Mouse (Mus musculus): Measurements from ENCODE around the gene Prrg3. TPM values are rescaled to one million over a fixed set of nuclear protein-coding genes. Genes with fewer than 3 reads are reported as not detected.

The Prrg3 gene
- 4.1 and 5.5 TPM in 2 replicates for polyA plus RNA-seq (2014; fragmentation: Nextera tagmentation; extraction: Ambion mirVana)

GRCm38 (mm10) chrX:71962073-71963051, at the start of gene Prrg3:
Gene Prrg3 (plus strand): TSS chrX:71962624.
- H3K27me3 ChIP-seq (replicated peaks; ENCODE audit: control insufficient read depth, insufficient read depth, low read length), result peaks cover 30% of the 10 kb centered on the region
- peak within 1 kb of the TSS; percentile 55 for H3K4me2 ChIP-seq
- H3K27ac ChIP-seq (ENCODE audit: low read depth, low read length), result no peak within 1 kb of the TSS
- H3K4me3 ChIP-seq (ENCODE audit: low read depth, low read length), result peak within 1 kb of the TSS; percentile 43
- ATAC-seq (replicated peaks; ENCODE audit: low FRiP score) (peak; percentile 45), DNase-seq (ENCODE audit: low spot score) (peak; percentile 34)
- no peaks in the 10 kb centered on the region for H3K9me3 ChIP-seq (ENCODE audit: control insufficient read depth, low read length)
- H3K4me1 ChIP-seq (replicated peaks; ENCODE audit: control insufficient read depth, insufficient read depth, low read length), result no peaks in the 10 kb centered on the region
- H3K36me3 ChIP-seq (ENCODE audit: control insufficient read depth, insufficient read depth, low read length), result no peaks in the 10 kb centered on the region
- 23% methylated on average over 52 of the region's 72 CpGs for WGBS
- H3K9ac ChIP-seq (ENCODE audit: low read depth, low read length), result 0 out of 2 replicates have a peak within 1 kb of the TSS, but pooled peaks have one; percentile 20

DNA sequence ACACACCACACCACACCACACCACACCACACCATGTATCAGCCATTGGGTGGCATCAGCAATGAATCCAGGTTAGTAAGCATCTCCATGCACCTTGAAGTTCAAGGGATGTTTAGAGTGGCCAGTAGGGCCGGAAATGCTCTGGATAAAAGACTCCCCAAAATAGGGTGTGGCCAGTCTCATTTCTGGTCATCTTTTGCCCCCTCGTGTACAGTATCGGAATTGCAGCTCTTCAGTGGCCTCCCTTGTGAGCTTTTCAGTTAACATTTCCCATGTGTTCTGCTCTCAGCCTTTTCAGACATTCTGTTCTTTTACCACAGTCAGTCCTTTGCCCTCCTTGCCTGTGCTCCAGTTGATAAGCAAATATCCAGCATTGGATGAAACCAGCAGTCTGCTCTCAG, 15.8 kb upstream of the Prrg3 start:
- no peak overlapping the region for H3K27ac ChIP-seq (ENCODE audit: low read depth, low read length)
- no peaks in the 10 kb centered on the region for H3K9me3 ChIP-seq (ENCODE audit: control insufficient read depth, low read length)
- H3K36me3 ChIP-seq (ENCODE audit: control insufficient read depth, insufficient read depth, low read length), result no peaks in the 10 kb centered on the region
- no peak overlapping the region for H3K9ac ChIP-seq (ENCODE audit: low read depth, low read length)
- no peak overlapping the region for H3K4me3 ChIP-seq (ENCODE audit: low read depth, low read length)
- DNase-seq (ENCODE audit: low spot score) (no peak), ATAC-seq (replicated peaks; ENCODE audit: low FRiP score) (no peak)
- no peak overlapping the region for H3K4me2 ChIP-seq
- H3K27me3 ChIP-seq (replicated peaks; ENCODE audit: control insufficient read depth, insufficient read depth, low read length), result no peaks in the 10 kb centered on the region
- WGBS, result 11% methylated on average over 3 of the region's 3 CpGs
- H3K4me1 ChIP-seq (replicated peaks; ENCODE audit: control insufficient read depth, insufficient read depth, low read length), result no peaks in the 10 kb centered on the region

- no peaks in the 10 kb centered on the region for H3K36me3 ChIP-seq (ENCODE audit: control insufficient read depth, insufficient read depth, low read length)
- no peak overlapping the region for H3K4me3 ChIP-seq (ENCODE audit: low read depth, low read length)
- no peak for DNase-seq (ENCODE audit: low spot score)
Observed at GRCm38 (mm10) chrX:71958366-71958765, 4.1 kb upstream of the Prrg3 start.

DNA sequence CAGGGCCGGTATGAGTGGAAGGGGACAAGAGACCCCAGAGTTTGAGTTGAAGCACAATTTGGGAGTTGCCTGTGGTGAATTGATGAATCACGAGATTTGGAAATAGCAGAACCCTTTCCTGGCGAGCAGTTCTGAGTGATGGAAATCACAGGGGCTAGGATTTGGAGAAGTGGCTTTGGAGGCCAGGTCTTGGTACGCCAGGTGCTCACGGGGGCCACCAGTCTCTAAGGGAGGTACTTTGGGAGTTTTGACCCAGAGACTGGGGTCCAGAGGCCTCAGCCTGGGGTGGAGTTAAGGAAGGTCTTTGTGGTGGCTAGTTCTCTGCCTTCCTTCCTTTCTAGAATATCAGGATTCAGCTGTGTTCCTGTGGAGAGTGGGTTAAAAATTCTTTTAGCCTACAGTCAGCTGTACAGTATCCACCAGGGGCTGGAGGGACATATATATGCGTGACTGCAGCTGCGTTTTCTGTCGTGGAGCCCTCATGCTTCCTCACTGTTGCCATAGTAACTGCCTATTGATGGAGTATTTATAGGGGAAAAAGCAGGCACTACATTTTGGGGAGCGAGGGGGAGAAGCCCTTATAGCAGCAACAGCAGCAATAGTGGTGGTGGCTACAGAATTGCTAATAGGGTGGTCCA, 970 bp downstream of the Prrg3 start:
- H3K9me3 ChIP-seq (ENCODE audit: control insufficient read depth, low read length), result no peaks in the 10 kb centered on the region
- no peaks in the 10 kb centered on the region for H3K36me3 ChIP-seq (ENCODE audit: control insufficient read depth, insufficient read depth, low read length)
- peak overlapping the region; percentile 43 for H3K4me3 ChIP-seq (ENCODE audit: low read depth, low read length)
- 49% methylated on average over 9 of the region's 9 CpGs for WGBS
- peaks cover 30% of the 10 kb centered on the region for H3K27me3 ChIP-seq (replicated peaks; ENCODE audit: control insufficient read depth, insufficient read depth, low read length)
- no peaks in the 10 kb centered on the region for H3K4me1 ChIP-seq (replicated peaks; ENCODE audit: control insufficient read depth, insufficient read depth, low read length)
- no peak overlapping the region for H3K27ac ChIP-seq (ENCODE audit: low read depth, low read length)
- H3K9ac ChIP-seq (ENCODE audit: low read depth, low read length), result 0 out of 2 replicates have a peak overlapping the region, but pooled peaks have one; percentile 20
- peak overlapping the region; percentile 55 for H3K4me2 ChIP-seq
- DNase-seq (ENCODE audit: low spot score), result no peak
- no peak for ATAC-seq (replicated peaks; ENCODE audit: low FRiP score)

More at GRCm38 (mm10) chrX:71958366-71958765, 4.1 kb upstream of the Prrg3 start:
- Histone ChIP-seq H3K9ac (ENCODE audit: low read depth, low read length) (no peak overlapping the region), H3K4me1 (replicated peaks; ENCODE audit: control insufficient read depth, insufficient read depth, low read length) (no peaks in the 10 kb centered on the region), H3K27me3 (replicated peaks; ENCODE audit: control insufficient read depth, insufficient read depth, low read length) (peaks cover 20% of the 10 kb centered on the region), H3K27ac (ENCODE audit: low read depth, low read length) (no peak overlapping the region), H3K9me3 (ENCODE audit: control insufficient read depth, low read length) (no peaks in the 10 kb centered on the region), H3K4me2 (no peak overlapping the region)
- no peak for ATAC-seq (replicated peaks; ENCODE audit: low FRiP score)

DNA sequence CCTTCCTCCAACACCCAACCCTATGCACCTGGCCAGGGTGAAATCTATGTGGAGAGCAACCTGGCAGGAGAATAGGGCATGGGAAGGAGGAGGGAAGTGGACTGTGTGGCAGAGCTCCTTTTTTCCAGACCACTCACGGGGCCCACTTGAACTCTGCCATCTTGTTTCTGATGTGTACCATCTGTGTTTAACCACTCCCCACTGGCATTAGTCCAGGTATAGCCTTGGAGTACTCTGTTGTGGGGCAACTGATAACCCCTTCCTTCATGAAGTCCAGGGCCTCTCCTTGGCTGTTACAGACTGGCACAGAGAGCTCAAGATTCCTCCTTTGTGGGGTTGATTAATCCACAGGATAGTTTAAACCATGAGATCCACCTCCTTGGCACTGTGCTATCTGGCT, 5.8 kb downstream of the Prrg3 start:
- Histone ChIP-seq H3K4me3 (ENCODE audit: low read depth, low read length) (no peak overlapping the region), H3K27ac (ENCODE audit: low read depth, low read length) (no peak overlapping the region), H3K9ac (ENCODE audit: low read depth, low read length) (no peak overlapping the region), H3K27me3 (replicated peaks; ENCODE audit: control insufficient read depth, insufficient read depth, low read length) (peaks cover 10% of the 10 kb centered on the region), H3K36me3 (ENCODE audit: control insufficient read depth, insufficient read depth, low read length) (no peaks in the 10 kb centered on the region), H3K4me2 (no peak overlapping the region), H3K9me3 (ENCODE audit: control insufficient read depth, low read length) (no peaks in the 10 kb centered on the region), H3K4me1 (replicated peaks; ENCODE audit: control insufficient read depth, insufficient read depth, low read length) (no peaks in the 10 kb centered on the region)
- no peak for ATAC-seq (replicated peaks; ENCODE audit: low FRiP score)
- 83% methylated on average over 1 of the region's 1 CpGs for WGBS
- no peak for DNase-seq (ENCODE audit: low spot score)

GRCm38 (mm10) chrX:71968816-71969215, 6.4 kb downstream of the Prrg3 start:
- 77% methylated on average over 6 of the region's 6 CpGs for WGBS
- H3K9ac ChIP-seq (ENCODE audit: low read depth, low read length), result no peak overlapping the region
- peaks cover 6% of the 10 kb centered on the region for H3K27me3 ChIP-seq (replicated peaks; ENCODE audit: control insufficient read depth, insufficient read depth, low read length)
- H3K27ac ChIP-seq (ENCODE audit: low read depth, low read length), result no peak overlapping the region
- no peaks in the 10 kb centered on the region for H3K36me3 ChIP-seq (ENCODE audit: control insufficient read depth, insufficient read depth, low read length)
- H3K4me2 ChIP-seq, result no peak overlapping the region
- H3K9me3 ChIP-seq (ENCODE audit: control insufficient read depth, low read length), result no peaks in the 10 kb centered on the region
- H3K4me3 ChIP-seq (ENCODE audit: low read depth, low read length), result no peak overlapping the region
- ATAC-seq (replicated peaks; ENCODE audit: low FRiP score), result no peak
- no peak for DNase-seq (ENCODE audit: low spot score)
- H3K4me1 ChIP-seq (replicated peaks; ENCODE audit: control insufficient read depth, insufficient read depth, low read length), result no peaks in the 10 kb centered on the region

GRCm38 (mm10) chrX:71971325-71971724, 8.9 kb downstream of the Prrg3 start:
- 61% methylated on average over 5 of the region's 5 CpGs for WGBS
- Histone ChIP-seq H3K4me3 (ENCODE audit: low read depth, low read length) (no peak overlapping the region), H3K27ac (ENCODE audit: low read depth, low read length) (no peak overlapping the region), H3K9me3 (ENCODE audit: control insufficient read depth, low read length) (no peaks in the 10 kb centered on the region), H3K36me3 (ENCODE audit: control insufficient read depth, insufficient read depth, low read length) (no peaks in the 10 kb centered on the region), H3K4me1 (replicated peaks; ENCODE audit: control insufficient read depth, insufficient read depth, low read length) (no peaks in the 10 kb centered on the region), H3K4me2 (no peak overlapping the region), H3K27me3 (replicated peaks; ENCODE audit: control insufficient read depth, insufficient read depth, low read length) (no peaks in the 10 kb centered on the region), H3K9ac (ENCODE audit: low read depth, low read length) (no peak overlapping the region)
- no peak for DNase-seq (ENCODE audit: low spot score)
- no peak for ATAC-seq (replicated peaks; ENCODE audit: low FRiP score)

DNA sequence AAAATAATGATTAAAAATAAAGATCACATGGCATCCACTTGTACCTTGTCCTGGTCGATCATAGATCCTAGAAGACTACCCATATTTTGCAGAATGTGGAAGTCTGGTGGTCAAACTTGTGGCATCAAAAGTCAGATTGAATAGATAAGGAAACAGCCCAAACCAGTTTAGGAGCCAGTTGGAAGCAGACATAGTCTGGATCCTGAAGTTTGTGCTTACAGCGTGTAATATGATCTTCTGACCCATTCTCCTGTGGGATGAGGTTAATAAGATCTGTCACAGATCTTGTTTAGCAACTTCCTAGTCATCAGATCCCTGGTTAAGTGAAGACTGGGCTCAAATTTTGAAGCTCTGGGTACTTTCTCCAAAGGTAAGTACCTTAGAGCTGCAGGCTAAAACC, 10.3 kb downstream of the Prrg3 start, which contains the start of gene Fate1:
Gene Fate1 (plus strand): TSS at position 301 of the 400 bp plus-strand sequence.
- Histone ChIP-seq H3K27ac (ENCODE audit: low read depth, low read length) (no peak within 1 kb of the TSS), H3K9me3 (ENCODE audit: control insufficient read depth, low read length) (no peaks in the 10 kb centered on the region), H3K4me3 (ENCODE audit: low read depth, low read length) (no peak within 1 kb of the TSS), H3K36me3 (ENCODE audit: control insufficient read depth, insufficient read depth, low read length) (no peaks in the 10 kb centered on the region), H3K27me3 (replicated peaks; ENCODE audit: control insufficient read depth, insufficient read depth, low read length) (no peaks in the 10 kb centered on the region), H3K4me1 (replicated peaks; ENCODE audit: control insufficient read depth, insufficient read depth, low read length) (no peaks in the 10 kb centered on the region), H3K9ac (ENCODE audit: low read depth, low read length) (no peak within 1 kb of the TSS), H3K4me2 (no peak within 1 kb of the TSS)
- ATAC-seq (replicated peaks; ENCODE audit: low FRiP score) (no peak), DNase-seq (ENCODE audit: low spot score) (no peak)
- WGBS, result 68% methylated on average over 2 of the region's 2 CpGs
